Mouse (Mus musculus) heart, postnatal 0 days (tissue): ENCODE data around the gene Usp7.

Experiments
- CTCF ChIP-seq: IDR thresholded peaks from 2 replicates; pipeline ENCODE4 v1.5.1; 2016; ENCODE audit warnings: antibody characterized with exemption, control low read depth, low read depth
- EP300 ChIP-seq: IDR thresholded peaks from 2 replicates; pipeline ENCODE4 v1.6.1; 2016; ENCODE audit warnings: antibody characterized with exemption, low read depth

GRCm38 (mm10) chr16:8673343-8673742 lies 118.8 kb downstream of the Usp7 start:
- TF ChIP-seq CTCF = no peak
- no peak for TF ChIP-seq EP300
